Mouse (Mus musculus): Measurements from ENCODE around the gene Lif.

DNA sequence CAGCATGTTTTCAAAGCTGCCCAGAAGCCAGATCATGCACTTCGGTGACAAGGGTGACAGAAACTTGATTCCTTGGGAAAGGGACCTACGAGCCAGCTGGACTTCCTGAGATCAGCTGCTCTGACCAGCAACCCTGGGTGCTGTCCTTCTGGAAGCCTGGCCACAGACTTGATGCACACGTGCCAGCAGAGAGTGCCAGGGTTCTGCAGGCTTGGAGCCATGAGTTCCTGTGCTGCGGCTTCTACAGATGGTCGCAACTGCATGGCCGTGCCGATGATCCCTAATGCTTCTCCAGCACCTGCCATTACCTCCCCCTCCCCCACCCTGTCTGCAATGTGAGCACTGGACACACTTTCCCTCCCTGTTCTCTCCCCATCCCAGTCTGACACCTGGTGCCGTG lies 28.9 kb upstream of the Lif start:
- no peak for TF ChIP-seq CTCF (IDR thresholded peaks at IDR 0.05; ENCODE audit: low read depth)
- no peak for TF ChIP-seq EP300 (IDR thresholded peaks at IDR 0.05; ENCODE audit: low read depth)

Measured in liver, embryonic 14.5 days (tissue).